In the genomic region with DNA sequence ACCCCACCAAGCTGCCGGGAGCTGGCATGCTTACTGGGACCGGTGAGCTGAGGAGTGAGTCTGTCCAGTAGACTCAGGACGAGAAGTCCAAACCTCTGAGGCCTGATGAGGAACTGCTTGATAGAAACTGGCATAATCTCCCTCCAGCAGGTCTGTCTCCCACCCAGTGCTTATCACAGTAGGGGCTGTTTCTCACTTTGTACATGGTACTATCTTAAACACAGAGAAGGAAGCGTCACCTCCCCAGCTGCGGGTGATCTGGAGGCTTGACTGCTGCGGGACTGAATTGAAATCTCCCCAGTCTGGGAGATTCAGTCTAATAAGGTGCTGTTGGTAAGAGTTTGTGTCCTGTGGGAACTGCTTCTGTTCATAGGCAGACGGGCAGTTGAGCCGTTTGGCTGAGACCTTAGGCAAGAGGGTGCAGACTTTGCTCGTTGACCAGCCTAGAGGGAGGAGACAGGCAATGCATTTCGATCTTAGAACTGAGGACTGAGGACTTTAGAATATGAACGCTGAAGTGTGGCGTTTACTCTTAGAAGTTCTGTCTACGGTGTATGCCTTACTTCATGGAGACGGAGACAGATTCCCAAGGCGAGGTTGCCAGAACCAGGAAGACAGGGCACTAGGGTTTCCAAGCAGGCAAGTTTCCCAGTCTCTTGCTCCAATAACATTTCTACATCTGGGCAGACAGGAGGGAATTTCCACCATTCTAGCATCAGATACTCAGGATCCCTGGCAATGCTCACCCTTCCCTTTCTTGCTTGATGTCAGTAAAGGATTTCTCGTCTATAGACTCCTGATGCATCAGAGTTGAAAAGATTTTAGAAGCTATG, we compare ENCODE assay signal across 7 mouse cellular contexts.
DNase-seq lines count a peak whose midpoint lies in the region; ATAC-seq and TF ChIP-seq lines count a peak whose summit lies in the region.

No protein-coding gene starts in this region.

- 0 out of 2 replicates have a peak, but pooled peaks cover 10% of the 10 kb centered on the region for H3K4me1 ChIP-seq in midbrain, embryonic 10.5 days
- H3K4me1 ChIP-seq in midbrain, embryonic 15.5 days: no peaks in the 10 kb centered on the region
- H3K4me1 ChIP-seq in embryonic fibroblast, embryonic 13.5 days (ENCODE audit: control insufficient read depth, insufficient read depth, low read length): peaks cover 8% of the 10 kb centered on the region

- no peak for TF ChIP-seq POLR2A in embryonic fibroblast, embryonic 13.5 days (IDR thresholded peaks at IDR 0.05; ENCODE audit: low read depth, low read length)

- H3K9ac ChIP-seq in midbrain, embryonic 15.5 days: no peak overlapping the region

- H3K36me3 ChIP-seq in midbrain, embryonic 10.5 days: no peaks in the 10 kb centered on the region
- H3K36me3 ChIP-seq in midbrain, embryonic 15.5 days (replicated peaks): no peaks in the 10 kb centered on the region

- 84% methylated on average over 16 of the region's 16 CpGs for WGBS in midbrain, embryonic 10.5 days
- 87% methylated on average over 16 of the region's 16 CpGs for whole genome bisulfite sequencing in midbrain, embryonic 15.5 days

- no peaks in the 10 kb centered on the region for H3K27me3 ChIP-seq in midbrain, embryonic 10.5 days (ENCODE audit: low read depth, poor library complexity, severe bottlenecking)
- no peaks in the 10 kb centered on the region for H3K27me3 ChIP-seq in midbrain, embryonic 15.5 days (replicated peaks)

- no peak for TF ChIP-seq CTCF in embryonic fibroblast, embryonic 13.5 days (IDR thresholded peaks at IDR 0.05; ENCODE audit: borderline replicate concordance, insufficient read depth, low read length)

- peak overlapping the region; percentile 42; the same call in 1 of the 2 replicates for H3K27ac ChIP-seq in midbrain, embryonic 10.5 days (replicated peaks)
- no peak overlapping the region for H3K27ac ChIP-seq in midbrain, embryonic 15.5 days
- peak overlapping the region; percentile 85 for H3K27ac ChIP-seq in embryonic fibroblast, embryonic 13.5 days (ENCODE audit: insufficient read depth, low read length)

- no peak overlapping the region for H3K4me3 ChIP-seq in midbrain, embryonic 10.5 days
- H3K4me3 ChIP-seq in midbrain, embryonic 15.5 days: no peak overlapping the region
- no peak overlapping the region for H3K4me3 ChIP-seq in embryonic fibroblast, embryonic 13.5 days (ENCODE audit: insufficient read depth, low read length)

- H3K9me3 ChIP-seq in midbrain, embryonic 10.5 days (replicated peaks): no peaks in the 10 kb centered on the region
- no peaks in the 10 kb centered on the region for H3K9me3 ChIP-seq in midbrain, embryonic 15.5 days

- no peak overlapping the region for H3K4me2 ChIP-seq in midbrain, embryonic 15.5 days

- no peak for ATAC-seq in midbrain, embryonic 15.5 days (replicated peaks)

- DNase-seq in midbrain, embryonic 10.5 days (ENCODE audit: low spot score): no peak
- DNase-seq in kidney, postnatal 36 days: peak; percentile 63 to 80
- DNase-seq in spleen, postnatal 36 days (ENCODE audit: low spot score in 2 of 2): peak; percentile 62 to 79
- no peak for DNase-seq in ovary, postnatal 36 days (ENCODE audit: low spot score)
- DNase-seq in urinary bladder, postnatal 14 days (ENCODE audit: low spot score): no peak

Comparison
In these comparisons a context has a peak if more than half of its experiments do, and no peak if none do; other contexts are left out.
1. DNase-seq: peak in kidney, postnatal 36 days (2 of 2) and spleen, postnatal 36 days (2 of 2); none in midbrain, embryonic 10.5 days (single experiment), ovary, postnatal 36 days (single experiment) and urinary bladder, postnatal 14 days (single experiment).